Mouse (Mus musculus) MEL (cell line): ENCODE results near the gene Aarsd1. TPM values are rescaled to one million over a fixed set of nuclear protein-coding genes. Genes with fewer than 3 reads are reported as not detected.
"Not testable (repeated sequence)": the region's sequence is repeated elsewhere in the genome, so short reads cannot be mapped to it uniquely, and the experiment has no call there.

ENCODE experiments used
- DNase-seq: peaks from one replicate; pipeline ENCODE4 v3.0.0; 2011; ENCODE audit warnings: low read depth, low spot score
- H3K27ac ChIP-seq: 2 replicates; pipeline ENCODE4 v1.5.1; 2012; ENCODE audit warnings: low read depth, mild to moderate bottlenecking, control low read depth, low read length, moderate library complexity; ENCODE audit not compliant: control insufficient read depth
- H3K27me3 ChIP-seq, 2 experiments: fragments of 150-350 bp in 1 of 2; sonication (generic) in 1 of 2; 2 replicates each; pipeline ENCODE4 v1.6.1; 2012; ENCODE audit warnings: low read length in 2 of 2, mild to moderate bottlenecking in 2 of 2, improper control_type of control experiment in 1 of 2, moderate library complexity in 1 of 2; ENCODE audit not compliant: insufficient read depth in 2 of 2, control insufficient read depth in 1 of 2
- H3K36me3 ChIP-seq, 2 experiments: 2 replicates each; pipeline ENCODE4 v1.6.1; 2012 to 2014; ENCODE audit warnings: low read length in 2 of 2, improper control_type of control experiment in 1 of 2, inconsistent platforms in 1 of 2, mild to moderate bottlenecking in 1 of 2; ENCODE audit not compliant: insufficient read depth in 2 of 2, control insufficient read depth in 1 of 2
- H3K4me1 ChIP-seq, 2 experiments: fragments of 150-350 bp in 1 of 2; sonication (generic) in 1 of 2; 2 replicates each; pipeline ENCODE4 v1.6.1; 2012; ENCODE audit warnings: low read length in 2 of 2, improper control_type of control experiment in 1 of 2, mild to moderate bottlenecking in 1 of 2; ENCODE audit not compliant: insufficient read depth in 2 of 2, control insufficient read depth in 1 of 2
- H3K4me3 ChIP-seq, 2 experiments: fragments of 150-350 bp in 1 of 2; sonication (generic) in 1 of 2; 2 replicates each; pipeline ENCODE4 v1.5.1; 2012; ENCODE audit warnings: low read depth in 2 of 2, low read length in 2 of 2, mild to moderate bottlenecking in 2 of 2, moderate library complexity in 2 of 2, control low read depth in 1 of 2, improper control_type of control experiment in 1 of 2; ENCODE audit not compliant: control insufficient read depth in 1 of 2, insufficient read depth in 1 of 2
- H3K79me2 ChIP-seq: 2 replicates; pipeline ENCODE4 v1.6.1; 2012; ENCODE audit warnings: mild to moderate bottlenecking, low read length, moderate library complexity; ENCODE audit not compliant: control insufficient read depth, poor library complexity, insufficient read depth
- H3K9ac ChIP-seq: 2 replicates; pipeline ENCODE4 v1.6.1; 2012; ENCODE audit warnings: low read depth, mild to moderate bottlenecking, control low read depth, low read length, moderate library complexity; ENCODE audit not compliant: control insufficient read depth, poor library complexity, severe bottlenecking
- H3K9me3 ChIP-seq: fragments of 150-350 bp; sonication (generic); replicated peaks from 2 replicates; pipeline ENCODE4 v1.6.1; 2012; ENCODE audit warnings: mild to moderate bottlenecking, low read length, improper control_type of control experiment, moderate library complexity; ENCODE audit not compliant: insufficient read depth
- CHD1 ChIP-seq: IDR thresholded peaks from 2 replicates; pipeline ENCODE4 v1.6.1; 2012; ENCODE audit warnings: low read depth, mild to moderate bottlenecking, inconsistent platforms, low read length, improper control_type of control experiment
- E2F4 ChIP-seq: IDR thresholded peaks from 2 replicates; pipeline ENCODE4 v1.6.1; 2011; ENCODE audit warnings: low read depth, low read length, improper control_type of control experiment, borderline replicate concordance
- EP300 ChIP-seq, 2 experiments: IDR thresholded peaks; 2 replicates each; pipeline ENCODE4 v1.6.1; 2011; ENCODE audit warnings: improper control_type of control experiment in 2 of 2, low read length in 2 of 2, low read depth in 1 of 2, mild to moderate bottlenecking in 1 of 2
- GABPA ChIP-seq: IDR thresholded peaks from 2 replicates; pipeline ENCODE4 v1.6.1; 2012; ENCODE audit warnings: low read depth, mild to moderate bottlenecking, inconsistent platforms, low read length, improper control_type of control experiment, moderate library complexity
- JUND ChIP-seq: IDR thresholded peaks from 2 replicates; pipeline ENCODE4 v1.6.1; 2011; ENCODE audit warnings: low read depth, mild to moderate bottlenecking, improper control_type of control experiment, low read length
- KAT2A ChIP-seq: conservative IDR thresholded peaks from 2 replicates; pipeline ENCODE4 v1.6.1; 2012; ENCODE audit warnings: low read depth, low read length, improper control_type of control experiment, inconsistent platforms
- NRF1 ChIP-seq: IDR thresholded peaks from 2 replicates; pipeline ENCODE4 v1.6.1; 2014; ENCODE audit warnings: low read depth, mild to moderate bottlenecking, inconsistent platforms, low read length, improper control_type of control experiment, moderate library complexity; ENCODE audit not compliant: poor library complexity, insufficient read depth, severe bottlenecking
- POLR2A ChIP-seq, 2 experiments: IDR thresholded peaks; 2 replicates each; pipeline ENCODE4 v1.6.1; 2011 to 2012; ENCODE audit warnings: low read length in 2 of 2, mild to moderate bottlenecking in 2 of 2, control low read depth in 1 of 2, improper control_type of control experiment in 1 of 2, low read depth in 1 of 2, moderate library complexity in 1 of 2; ENCODE audit not compliant: control insufficient read depth in 1 of 2, insufficient read depth in 1 of 2, poor library complexity in 1 of 2
- POLR2AphosphoS2 ChIP-seq: IDR thresholded peaks from 2 replicates; pipeline ENCODE4 v1.6.1; 2011; ENCODE audit warnings: low read length, improper control_type of control experiment
- TAL1 ChIP-seq: IDR thresholded peaks from 2 replicates; pipeline ENCODE4 v1.6.1; 2012; ENCODE audit warnings: mild to moderate bottlenecking, inconsistent platforms, low read length, moderate library complexity, mixed read lengths
- TBP ChIP-seq: IDR thresholded peaks from 2 replicates; pipeline ENCODE4 v1.8.0; 2011; ENCODE audit warnings: low read depth, low read length, improper control_type of control experiment
- ZC3H11A ChIP-seq: IDR thresholded peaks from 2 replicates; pipeline ENCODE4 v1.6.1; 2012; ENCODE audit warnings: low read depth, mild to moderate bottlenecking, inconsistent platforms, low read length, improper control_type of control experiment
- ZKSCAN1 ChIP-seq: IDR thresholded peaks from 2 replicates; pipeline ENCODE4 v1.6.1; 2012; ENCODE audit warnings: low read depth, mild to moderate bottlenecking, inconsistent platforms, low read length, improper control_type of control experiment, moderate library complexity
- polyA plus RNA-seq, 2 experiments: library from polyadenylated mRNA; stranded (reverse) in 1 of 2; unstranded in 1 of 2; fragments of >175 nt in 1 of 2; fragments of >200 nt in 1 of 2; gene quantifications; 2 replicates each; pipeline versions ENCODE4 v1.2.1 to v1.2.4; 2012; ENCODE audit warnings: low replicate concordance in 2 of 2, low read depth in 1 of 2; ENCODE audit not compliant: insufficient read length in 2 of 2, insufficient read depth in 1 of 2, missing spikeins in 1 of 2
- total RNA-seq: library from RNA; depleted of rRNA; stranded (reverse); fragments of 300-350 nt; gene quantifications from 2 replicates; pipeline ENCODE4 v1.2.3, GENCODE M21; 2012

Aarsd1 gene
- total and polyA plus RNA-seq, 3 experiments, result 80.5 to 371 (median 133) TPM

DNA sequence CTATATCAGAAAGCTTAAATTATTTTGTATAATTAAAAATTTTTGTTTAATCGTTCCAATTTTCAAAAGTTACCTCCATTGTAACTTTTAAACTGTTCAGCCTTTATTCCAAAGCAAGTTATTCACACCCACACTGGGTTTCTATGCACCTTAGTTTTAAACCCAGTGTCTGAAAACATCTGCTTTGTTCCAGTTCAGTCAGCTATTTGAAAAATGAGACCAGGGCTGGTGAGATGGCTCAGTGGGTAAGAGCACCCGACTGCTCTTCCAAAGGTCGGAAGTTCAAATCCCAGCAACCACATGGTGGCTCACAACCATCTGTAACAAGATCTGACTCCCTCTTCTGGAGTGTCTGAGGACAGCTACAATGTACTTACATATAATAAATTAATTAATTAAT, 20.6 kb upstream of the Aarsd1 start:
- H3K9ac ChIP-seq, H3K27ac ChIP-seq, H3K79me2 ChIP-seq, H3K9me3 ChIP-seq, H3K27me3 ChIP-seq, H3K4me1 ChIP-seq, H3K36me3 ChIP-seq, DNase-seq, H3K4me3 ChIP-seq: not testable (repeated sequence)
- TF ChIP-seq TBP, result peak; percentile 89

DNA sequence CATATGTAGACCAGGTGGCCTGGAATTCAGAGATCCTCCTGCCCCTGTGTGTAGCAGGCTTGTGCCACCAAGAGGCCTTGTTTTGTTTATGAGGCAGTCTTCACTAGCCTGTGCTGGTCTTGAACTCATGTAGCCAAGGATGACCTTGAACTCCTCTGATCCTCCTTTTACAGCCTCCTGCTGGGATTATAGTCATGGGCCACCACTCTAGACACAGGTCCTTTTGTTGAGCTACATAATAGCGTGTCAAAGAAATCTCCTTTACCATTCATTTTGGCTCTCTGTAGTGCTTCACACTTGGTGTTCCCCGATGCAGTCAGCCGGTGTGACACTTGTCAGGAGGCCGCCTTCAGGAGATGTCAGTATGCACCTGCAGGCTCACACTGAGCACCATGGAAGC, 19.5 kb upstream of the Aarsd1 start:
- no peak for TF ChIP-seq ZKSCAN1
- no peak for TF ChIP-seq POLR2A (IDR thresholded peaks at IDR 0.05; ENCODE audit: control insufficient read depth in 1 of 2, insufficient read depth in 1 of 2, low read depth in 1 of 2, low read length in 2 of 2, poor library complexity in 1 of 2)
- TF ChIP-seq KAT2A, result no peak
- no peak for TF ChIP-seq POLR2AphosphoS2
- TF ChIP-seq CHD1, result no peak
- TF ChIP-seq E2F4, result no peak
- TF ChIP-seq GABPA, result no peak
- no peak for TF ChIP-seq TAL1
- no peak for TF ChIP-seq TBP
- TF ChIP-seq ZC3H11A, result no peak
- TF ChIP-seq NRF1, result no peak
- no peak for TF ChIP-seq JUND
- Histone ChIP-seq H3K4me1 (no peaks in the 10 kb centered on the region), H3K9ac (no peak overlapping the region), H3K36me3 (peaks cover 2 to 4% of the 10 kb centered on the region in 2 experiments; a peak in 3 of 4 replicates), H3K79me2 (no peaks in the 10 kb centered on the region), H3K27ac (no peak overlapping the region), H3K9me3 (no peaks in the 10 kb centered on the region), H3K4me3 (no peak overlapping the region), H3K27me3 (no peaks in the 10 kb centered on the region)
- DNase-seq, result no peak

DNA sequence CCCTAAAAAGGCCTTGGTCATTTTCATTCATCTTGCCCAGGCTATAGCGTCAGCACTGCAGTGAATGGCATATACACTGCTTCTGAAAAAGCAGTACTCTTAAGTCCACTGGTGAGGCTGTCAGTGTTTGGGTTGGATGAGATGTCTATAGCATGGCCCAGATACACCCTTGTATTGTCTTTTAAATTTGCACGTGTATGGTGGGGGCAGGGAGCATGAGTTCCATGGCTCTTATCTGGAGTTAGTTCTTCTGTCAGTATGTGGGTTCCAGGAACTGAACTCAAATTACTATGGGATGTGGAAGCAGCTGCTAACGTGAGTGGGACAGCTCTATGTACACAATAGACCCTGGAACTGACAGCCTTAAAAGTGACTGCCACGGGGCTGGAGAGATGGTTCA, 18.4 kb upstream of the Aarsd1 start:
- H3K4me1 ChIP-seq, result no peaks in the 10 kb centered on the region
- no peak overlapping the region for H3K27ac ChIP-seq
- H3K9me3 ChIP-seq, result no peaks in the 10 kb centered on the region
- no peak overlapping the region for H3K4me3 ChIP-seq
- no peaks in the 10 kb centered on the region for H3K79me2 ChIP-seq
- H3K9ac ChIP-seq, result no peak overlapping the region
- H3K27me3 ChIP-seq, result no peaks in the 10 kb centered on the region
- no peak for TF ChIP-seq EP300 (IDR thresholded peaks at IDR 0.05; ENCODE audit: low read depth in 1 of 2, low read length in 2 of 2)
- peaks cover 2 to 3% of the 10 kb centered on the region in 2 experiments; a peak in 2 of 4 replicates for H3K36me3 ChIP-seq
- DNase-seq, result no peak
